Mouse (Mus musculus) heart, postnatal 0 days (tissue): ENCODE measurements around the gene Gnb4. TPM values are rescaled to one million over a fixed set of nuclear protein-coding genes. Genes with fewer than 3 reads are reported as not detected.

Experiments
- ATAC-seq: fragments of 200-750 bp; cut with Nextera tagmentation; 2 replicates; pipeline ENCODE4 v1.8.0; 2017; ENCODE audit warnings: low read depth, moderate number of reproducible peaks, moderate library complexity; ENCODE audit not compliant: insufficient read depth
- DNase-seq: peaks from one replicate; pipeline ENCODE4 v3.0.0-alpha.2; 2016; ENCODE audit warnings: low spot score
- H3K27ac ChIP-seq: fragments of 300-500 bp; sonication (generic); 2 replicates; pipeline ENCODE4 v1.5.1; 2014; ENCODE audit warnings: low read depth, mild to moderate bottlenecking
- H3K27me3 ChIP-seq: fragments of 300-500 bp; sonication (generic); 2 replicates; pipeline ENCODE4 v1.6.1; 2014; ENCODE audit warnings: low read length, mixed read lengths; ENCODE audit not compliant: control insufficient read depth, insufficient read depth
- H3K36me3 ChIP-seq: fragments of 300-500 bp; sonication (generic); replicated peaks from 2 replicates; pipeline ENCODE4 v1.6.1; 2014; ENCODE audit warnings: low read length, mixed read lengths; ENCODE audit not compliant: control insufficient read depth, insufficient read depth
- H3K4me1 ChIP-seq: fragments of 300-500 bp; sonication (generic); 2 replicates; pipeline ENCODE4 v1.6.1; 2014; ENCODE audit warnings: antibody characterized with exemption; ENCODE audit not compliant: control insufficient read depth, insufficient read depth
- H3K4me2 ChIP-seq: fragments of 300-500 bp; sonication (generic); 2 replicates; pipeline ENCODE4 v1.6.1; 2014; ENCODE audit warnings: low read depth, mild to moderate bottlenecking, low read length, moderate library complexity
- H3K4me3 ChIP-seq: fragments of 300-500 bp; sonication (generic); 2 replicates; pipeline ENCODE4 v1.5.1; 2014; ENCODE audit warnings: low read depth, low read length
- H3K9ac ChIP-seq: fragments of 300-500 bp; sonication (generic); replicated peaks from 2 replicates; pipeline ENCODE4 v1.6.1; 2014; ENCODE audit warnings: low read depth, low read length, mixed read lengths
- H3K9me3 ChIP-seq: fragments of 300-500 bp; sonication (generic); replicated peaks from 2 replicates; pipeline ENCODE4 v1.6.1; 2016; ENCODE audit warnings: low read length; ENCODE audit not compliant: control insufficient read depth
- CTCF ChIP-seq: IDR thresholded peaks from 2 replicates; pipeline ENCODE4 v1.5.1; 2016; ENCODE audit warnings: antibody characterized with exemption, control low read depth, low read depth
- EP300 ChIP-seq: IDR thresholded peaks from 2 replicates; pipeline ENCODE4 v1.6.1; 2016; ENCODE audit warnings: antibody characterized with exemption, low read depth
- WGBS: fragments of 180-500 bp; shearing (Covaris S2); extraction: QIAGEN DNeasy Blood & Tissue Kit; methylation state at CpG from one replicate; pipeline ENCODE4 v1.1.7; 2014; 5-methylcytosine and 5-hydroxymethylcytosine counted together
- polyA plus RNA-seq: library from polyadenylated mRNA; unstranded; fragments of >200 nt; fragmentation: Nextera tagmentation; extraction: Ambion mirVana; gene quantifications from 2 replicates; pipeline ENCODE4 v1.2.1, GENCODE M21; 2015
- total RNA-seq: library from RNA; depleted of rRNA; stranded (reverse); fragments of >200 nt; gene quantifications from 2 replicates; pipeline ENCODE4 v1.2.3, GENCODE M21; 2014; ENCODE audit warnings: low replicate concordance

The Gnb4 gene
- total and polyA plus RNA-seq, 2 experiments from 2014 or later: 36.8 to 47.9 TPM

DNA sequence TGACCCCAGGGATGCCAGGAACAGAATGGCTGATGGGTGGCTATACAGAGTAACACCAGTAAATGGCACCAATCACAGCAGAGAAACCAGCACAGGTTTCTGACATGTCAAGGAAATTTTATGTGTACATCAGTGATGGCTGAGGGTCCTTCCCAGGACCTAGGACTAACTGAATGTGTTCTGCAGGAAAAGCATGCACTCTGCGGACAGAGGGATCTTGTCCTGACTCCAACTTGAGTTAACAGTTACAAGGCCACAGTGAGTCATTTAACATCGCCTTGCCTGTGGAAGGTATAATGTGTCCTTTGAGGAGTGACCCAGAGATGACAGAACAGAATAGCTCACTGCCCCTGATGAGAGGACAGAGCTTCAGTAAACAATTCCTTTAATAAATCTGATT is 1.6 kb downstream of the Gnb4 start:
- H3K9me3 ChIP-seq: no peaks in the 10 kb centered on the region
- TF ChIP-seq EP300 (no peak), CTCF (no peak)
- no peak overlapping the region for H3K4me3 ChIP-seq
- H3K27me3 ChIP-seq: no peaks in the 10 kb centered on the region
- H3K36me3 ChIP-seq: no peaks in the 10 kb centered on the region
- no peaks in the 10 kb centered on the region for H3K4me1 ChIP-seq
- H3K4me2 ChIP-seq: peak overlapping the region; percentile 83
- DNase-seq (no peak), ATAC-seq (no peak)
- H3K9ac ChIP-seq: no peak overlapping the region
- H3K27ac ChIP-seq: no peak overlapping the region
- 75% methylated on average over 2 of the region's 2 CpGs for WGBS

DNA sequence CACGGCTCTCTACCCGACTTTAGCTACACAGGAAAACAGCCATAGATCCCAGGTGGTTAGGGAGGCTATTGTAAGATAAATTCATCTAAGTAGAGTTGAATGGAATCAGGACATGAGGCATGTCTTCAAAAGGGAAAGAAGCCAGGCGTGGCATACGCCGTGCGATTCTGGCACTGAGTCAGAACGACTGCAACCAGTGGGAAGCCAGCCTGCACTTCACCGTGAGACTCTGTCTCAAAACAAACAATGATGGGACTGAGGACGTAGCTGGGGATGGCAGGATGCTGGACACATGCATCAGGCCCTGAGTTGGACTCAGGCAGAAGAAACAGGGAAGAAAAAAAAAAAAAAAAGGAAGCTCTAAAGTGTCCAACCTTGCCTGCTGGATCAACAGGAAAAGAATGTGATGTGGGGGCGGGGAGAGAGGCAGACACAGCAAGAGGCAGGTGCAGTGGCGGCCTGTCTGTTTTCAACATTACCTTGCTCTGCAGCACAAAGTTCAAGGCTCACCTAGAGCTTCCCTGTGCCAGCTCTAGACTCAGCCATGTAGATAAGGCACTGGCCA is 4.7 kb downstream of the Gnb4 start:
- H3K36me3 ChIP-seq: no peaks in the 10 kb centered on the region
- no peak overlapping the region for H3K4me3 ChIP-seq
- no peak for DNase-seq
- 66% methylated on average over 11 of the region's 11 CpGs for WGBS
- no peak overlapping the region for H3K9ac ChIP-seq
- no peaks in the 10 kb centered on the region for H3K27me3 ChIP-seq
- H3K27ac ChIP-seq: no peak overlapping the region
- H3K4me2 ChIP-seq: no peak overlapping the region
- TF ChIP-seq CTCF: no peak
- no peak for TF ChIP-seq EP300
- no peaks in the 10 kb centered on the region for H3K9me3 ChIP-seq
- no peak for ATAC-seq
- H3K4me1 ChIP-seq: no peaks in the 10 kb centered on the region

DNA sequence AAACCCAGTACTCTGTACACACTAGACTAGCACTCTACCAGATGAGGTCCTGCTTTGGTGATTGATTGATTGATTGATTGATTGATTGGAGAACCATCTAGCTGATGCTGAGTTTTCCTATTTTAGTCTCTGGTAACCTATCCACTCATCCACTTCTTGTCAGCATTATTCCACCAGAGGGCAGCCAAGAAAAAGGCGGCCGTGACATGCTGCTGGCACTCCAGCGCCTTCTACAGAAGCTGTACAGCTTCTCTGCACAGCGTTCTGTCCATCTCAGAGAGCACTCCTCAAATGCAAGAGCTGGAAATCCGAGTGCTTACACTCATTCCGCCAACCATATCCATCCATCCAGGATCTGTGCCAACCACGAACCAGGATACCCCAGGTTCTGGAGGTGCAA is 5.8 kb downstream of the Gnb4 start:
- Histone ChIP-seq H3K4me3 (no peak overlapping the region), H3K4me1 (no peaks in the 10 kb centered on the region), H3K27me3 (no peaks in the 10 kb centered on the region), H3K9me3 (no peaks in the 10 kb centered on the region), H3K4me2 (no peak overlapping the region), H3K27ac (no peak overlapping the region), H3K36me3 (no peaks in the 10 kb centered on the region), H3K9ac (no peak overlapping the region)
- peak; percentile 60 for DNase-seq
- peak; percentile 65; the same call in 1 of the 2 replicates for ATAC-seq
- TF ChIP-seq CTCF (peak; percentile 79), EP300 (no peak)
- 22% methylated on average over 7 of the region's 7 CpGs for WGBS

DNA sequence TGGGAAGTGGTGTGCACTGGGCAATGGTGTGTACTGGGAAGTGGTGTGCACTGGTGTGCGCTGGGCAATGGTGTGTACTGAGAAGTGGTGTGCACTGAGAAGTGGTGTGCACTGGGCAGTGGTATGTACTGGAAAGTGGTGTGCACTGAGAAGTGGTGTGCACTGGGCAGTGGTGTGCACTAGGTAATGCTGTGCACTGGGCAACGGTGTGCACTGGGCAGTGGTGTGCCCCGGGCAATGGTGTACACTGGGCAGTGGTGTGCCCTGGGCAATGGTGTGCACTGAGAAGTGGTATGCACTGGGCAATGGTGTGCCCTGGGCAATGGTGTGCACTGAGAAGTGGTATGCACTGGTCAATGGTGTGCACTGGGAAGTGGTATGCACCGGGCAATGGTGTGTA is 7.2 kb downstream of the Gnb4 start:
- no peak overlapping the region for H3K4me3 ChIP-seq
- H3K27me3 ChIP-seq: no peaks in the 10 kb centered on the region
- no peak for ATAC-seq
- H3K36me3 ChIP-seq: no peaks in the 10 kb centered on the region
- no peak for TF ChIP-seq EP300
- TF ChIP-seq CTCF: no peak
- 97% methylated on average over 4 of the region's 4 CpGs for WGBS
- H3K4me1 ChIP-seq: no peaks in the 10 kb centered on the region
- no peaks in the 10 kb centered on the region for H3K9me3 ChIP-seq
- H3K4me2 ChIP-seq: no peak overlapping the region
- H3K9ac ChIP-seq: no peak overlapping the region
- H3K27ac ChIP-seq: no peak overlapping the region
- DNase-seq: no peak

DNA sequence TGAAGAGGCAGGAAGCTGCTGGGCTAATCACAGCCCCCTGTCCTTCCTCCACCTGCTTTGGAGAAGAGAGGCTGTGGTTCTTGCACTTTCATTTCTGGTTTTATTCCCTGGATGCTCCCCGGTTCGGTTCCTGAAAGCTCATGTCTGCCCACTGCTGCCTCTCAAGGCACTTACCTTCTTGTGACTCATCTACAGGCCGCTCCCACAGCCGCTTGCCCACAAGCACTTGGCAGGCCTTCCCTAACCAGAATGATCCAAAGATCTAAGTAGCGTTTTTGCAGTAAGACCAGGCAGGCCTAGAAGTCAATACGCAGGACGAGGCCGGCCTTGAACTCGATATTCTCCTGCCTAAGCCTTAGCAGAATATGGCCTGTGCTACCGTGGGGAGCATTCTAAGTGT is 15.3 kb downstream of the Gnb4 start:
- Histone ChIP-seq H3K27me3 (no peaks in the 10 kb centered on the region), H3K27ac (no peak overlapping the region), H3K9me3 (no peaks in the 10 kb centered on the region), H3K4me2 (no peak overlapping the region), H3K36me3 (no peaks in the 10 kb centered on the region), H3K4me1 (no peaks in the 10 kb centered on the region), H3K9ac (no peak overlapping the region), H3K4me3 (no peak overlapping the region)
- WGBS: 82% methylated on average over 10 of the region's 10 CpGs
- no peak for DNase-seq
- ATAC-seq: no peak
- TF ChIP-seq EP300: no peak
- TF ChIP-seq CTCF: no peak

DNA sequence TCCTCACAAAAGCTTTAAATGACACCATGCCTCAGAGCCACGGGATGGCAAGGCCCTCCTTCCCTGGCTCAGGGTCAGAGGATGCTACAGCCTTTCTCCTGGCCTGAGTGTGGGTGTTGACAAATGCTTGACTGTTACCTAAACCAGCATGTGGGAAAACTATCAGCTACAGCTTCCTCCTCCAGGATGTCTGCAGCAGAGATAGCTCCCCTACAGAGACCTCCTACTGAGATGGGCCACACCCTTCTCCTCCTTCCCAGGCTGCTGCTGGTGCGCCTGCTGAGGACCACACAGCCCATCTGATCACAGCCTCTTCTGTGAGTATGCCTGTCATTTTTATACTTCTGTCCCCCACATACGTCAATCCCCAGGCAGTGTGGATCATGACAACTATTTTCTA is 17.1 kb downstream of the Gnb4 start:
- Histone ChIP-seq H3K4me2 (no peak overlapping the region), H3K9ac (no peak overlapping the region), H3K4me1 (no peaks in the 10 kb centered on the region), H3K27me3 (no peaks in the 10 kb centered on the region), H3K27ac (no peak overlapping the region), H3K4me3 (no peak overlapping the region), H3K36me3 (no peaks in the 10 kb centered on the region), H3K9me3 (no peaks in the 10 kb centered on the region)
- no peak for TF ChIP-seq CTCF
- no peak for TF ChIP-seq EP300
- no peak for DNase-seq
- ATAC-seq: no peak
- 51% methylated on average over 3 of the region's 3 CpGs for whole genome bisulfite sequencing
